Comparison of ENCODE assay signal across 8 mouse cellular contexts in genomic region chr5:76305616-76306015, GRCm38 (mm10). TPM values are rescaled to one million over a fixed set of nuclear protein-coding genes. Genes with fewer than 3 reads are reported as not detected.
DNase-seq lines count a peak whose midpoint lies in the region; ATAC-seq and TF ChIP-seq lines count a peak whose summit lies in the region.

No protein-coding gene starts in this region.

- intact Hi-C loops in left cerebral cortex, adult 2 months (cut with DNase I), result loop anchor here (2.0 to 10.0 kb wide), 3 partner anchors 77 to 235 kb away; partner anchors contain the start of gene Srd5a3
- intact Hi-C loops in left cerebral cortex, postnatal 36 days (cut with DNase I), result loop anchor here (2.0 kb wide), 1 partner anchor 109 kb away; no protein-coding TSS in a partner anchor

- 7% methylated on average over 8 of the region's 8 CpGs for WGBS in heart, embryonic 15.5 days
- 3% methylated on average over 8 of the region's 8 CpGs for WGBS in limb, embryonic 13.5 days

- peaks cover 8% of the 10 kb centered on the region for H3K4me1 ChIP-seq in heart, embryonic 15.5 days (replicated peaks)
- H3K4me1 ChIP-seq in limb, embryonic 13.5 days, result peaks cover 28% of the 10 kb centered on the region

- H3K9me3 ChIP-seq in heart, embryonic 15.5 days (replicated peaks), result no peaks in the 10 kb centered on the region
- H3K9me3 ChIP-seq in limb, embryonic 13.5 days, result no peaks in the 10 kb centered on the region

- H3K9ac ChIP-seq in heart, embryonic 15.5 days, result peak overlapping the region; percentile 31; the same call in 1 of the 2 replicates
- 0 out of 2 replicates have a peak overlapping the region, but pooled peaks have one; percentile 87 for H3K9ac ChIP-seq in limb, embryonic 13.5 days

- no peaks in the 10 kb centered on the region for H3K27me3 ChIP-seq in heart, embryonic 15.5 days
- H3K27me3 ChIP-seq in limb, embryonic 13.5 days, result no peaks in the 10 kb centered on the region

- DNase-seq in left cerebral cortex, adult 2 months (ENCODE audit: extremely low spot score in 1 of 2, low spot score in 2 of 2), result no peak
- DNase-seq in left cerebral cortex, postnatal 36 days (ENCODE audit: low spot score in 2 of 2), result no peak
- DNase-seq in brain, adult 2 months (ENCODE audit: low read depth, low spot score), result peak; percentile 29
- DNase-seq in ovary, postnatal 14 days (ENCODE audit: low spot score), result peak; percentile 37
- DNase-seq in gastrocnemius, postnatal 4 days (ENCODE audit: low spot score in 2 of 2), result no peak
- no peak for DNase-seq in gastrocnemius, postnatal 25 days

- no peaks in the 10 kb centered on the region for H3K36me3 ChIP-seq in heart, embryonic 15.5 days
- H3K36me3 ChIP-seq in limb, embryonic 13.5 days, result no peaks in the 10 kb centered on the region

- H3K27ac ChIP-seq in left cerebral cortex, adult 2 months, result no peak overlapping the region
- no peak overlapping the region for H3K27ac ChIP-seq in heart, embryonic 15.5 days
- no peak overlapping the region for H3K27ac ChIP-seq in limb, embryonic 13.5 days

- peak overlapping the region; percentile 94 for H3K4me2 ChIP-seq in heart, embryonic 15.5 days
- H3K4me2 ChIP-seq in limb, embryonic 13.5 days (replicated peaks), result peak overlapping the region; percentile 82

- ATAC-seq in heart, embryonic 15.5 days (replicated peaks; ENCODE audit: insufficient number of reproducible peaks, insufficient read depth, low FRiP score, low read depth), result no peak
- ATAC-seq in limb, embryonic 13.5 days (ENCODE audit: low FRiP score, low read depth), result no peak

- H3K4me3 ChIP-seq in left cerebral cortex, adult 2 months, result peak overlapping the region; percentile 94
- peak overlapping the region; percentile 97 for H3K4me3 ChIP-seq in heart, embryonic 15.5 days
- peak overlapping the region; percentile 70 for H3K4me3 ChIP-seq in limb, embryonic 13.5 days

- no peak for TF ChIP-seq CTCF in left cerebral cortex, adult 2 months (IDR thresholded peaks at IDR 0.05)

RNA-seq across cellular contexts. Expression of gene Clock, which starts 1.0 kb away (rescaled TPM):
- 10 to 100 TPM; 56.7 to 56.9 TPM for total RNA-seq in left cerebral cortex, adult 2 months (2021)
- total RNA-seq in left cerebral cortex, postnatal 36 days (2021), result 10 to 100 TPM; 46.8 to 57.5 TPM
- polyA plus RNA-seq in heart, embryonic 15.5 days (2015; fragmentation: Nextera tagmentation; extraction: Ambion mirVana), result 8.9 TPM in 2 replicates
- 13.9 and 16.5 TPM in 2 replicates for polyA plus RNA-seq in limb, embryonic 13.5 days (2015; fragmentation: Nextera tagmentation; extraction: Ambion mirVana)
- total RNA-seq in gastrocnemius, postnatal 4 days (2021), result 10 to 100 TPM; 20.5 to 25.1 TPM
- total RNA-seq in gastrocnemius, postnatal 25 days (2021), result 10 to 100 TPM; 12.7 to 22.8 TPM

RNA-seq across cellular contexts. Expression of gene Pdcl2, which starts 25.3 kb away (rescaled TPM):
- total RNA-seq in left cerebral cortex, adult 2 months (2021), result not detected
- total RNA-seq in left cerebral cortex, postnatal 36 days (2021), result not detected
- polyA plus RNA-seq in heart, embryonic 15.5 days (2015; fragmentation: Nextera tagmentation; extraction: Ambion mirVana), result not detected in 2 replicates
- not detected in 2 replicates for polyA plus RNA-seq in limb, embryonic 13.5 days (2015; fragmentation: Nextera tagmentation; extraction: Ambion mirVana)
- total RNA-seq in gastrocnemius, postnatal 4 days (2021), result not detected
- total RNA-seq in gastrocnemius, postnatal 25 days (2021), result not detected

RNA-seq across cellular contexts. Expression of gene Nmu, which starts 58.0 kb away (rescaled TPM):
- total RNA-seq in left cerebral cortex, adult 2 months (2021), result not detected
- not detected for total RNA-seq in left cerebral cortex, postnatal 36 days (2021)
- not detected in 2 replicates for polyA plus RNA-seq in heart, embryonic 15.5 days (2015; fragmentation: Nextera tagmentation; extraction: Ambion mirVana)
- 1.4 and 2.1 TPM in 2 replicates for polyA plus RNA-seq in limb, embryonic 13.5 days (2015; fragmentation: Nextera tagmentation; extraction: Ambion mirVana)
- under 1 TPM in 1 of 2 experiments, not detected in 1; 0.56 TPM for total RNA-seq in gastrocnemius, postnatal 4 days (2021)
- not detected for total RNA-seq in gastrocnemius, postnatal 25 days (2021)

Comparison
In these comparisons a context has a peak if more than half of its experiments do, and no peak if none do; other contexts are left out.
1. DNase-seq: peak in brain, adult 2 months (single experiment) and ovary, postnatal 14 days (single experiment); none in left cerebral cortex, adult 2 months (0 of 2), left cerebral cortex, postnatal 36 days (0 of 2), gastrocnemius, postnatal 4 days (0 of 2) and gastrocnemius, postnatal 25 days (single experiment).
2. Peak in every context shown above with its lines, with median percentiles within 50 percentile points of each other: H3K4me3 ChIP-seq.